Mouse (Mus musculus): ENCODE results near the gene Gpr15.

DNA sequence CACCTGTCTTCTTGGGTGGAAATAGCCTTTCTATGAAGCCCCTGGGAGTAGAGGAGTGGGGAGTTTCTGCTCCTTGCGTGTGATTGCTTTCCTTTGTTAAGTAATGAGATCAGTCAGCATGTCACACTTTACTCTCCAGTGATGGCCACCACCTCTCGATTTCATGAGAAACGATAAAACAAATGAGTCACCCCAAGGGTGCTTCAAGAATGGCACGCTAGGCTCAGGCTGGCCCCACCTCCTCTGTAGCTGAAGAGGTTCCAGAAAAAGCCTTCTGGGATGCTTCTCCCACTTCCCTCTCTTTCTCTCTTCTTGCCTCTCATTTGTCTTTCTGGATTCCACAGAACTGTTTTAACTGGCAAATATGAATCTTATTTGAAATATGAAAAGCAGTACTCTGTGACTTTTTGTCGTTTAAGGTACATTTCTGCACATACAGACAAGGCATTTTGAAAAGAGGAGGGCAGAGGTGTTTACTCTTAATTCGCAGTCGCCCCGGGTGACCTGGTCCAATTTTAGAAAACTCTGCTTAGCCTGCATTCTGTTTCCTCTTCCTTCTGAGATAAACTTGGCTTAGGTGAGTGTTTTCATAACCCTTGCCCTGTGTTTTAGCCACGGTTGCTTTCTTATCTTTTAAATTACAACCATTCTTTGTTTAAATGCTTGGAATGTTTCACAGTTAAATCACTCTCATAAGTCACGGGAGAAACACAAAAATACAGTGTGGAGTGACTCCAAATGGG lies 15.3 kb downstream of the Gpr15 start:
- no peak for TF ChIP-seq CTCF (IDR thresholded peaks at IDR 0.05; ENCODE audit: low read depth, low read length)
- no peak for TF ChIP-seq POLR2A (IDR thresholded peaks at IDR 0.05; ENCODE audit: insufficient read depth, low read length)

All from ES-Bruce4 (cell line).